In the genomic region with DNA sequence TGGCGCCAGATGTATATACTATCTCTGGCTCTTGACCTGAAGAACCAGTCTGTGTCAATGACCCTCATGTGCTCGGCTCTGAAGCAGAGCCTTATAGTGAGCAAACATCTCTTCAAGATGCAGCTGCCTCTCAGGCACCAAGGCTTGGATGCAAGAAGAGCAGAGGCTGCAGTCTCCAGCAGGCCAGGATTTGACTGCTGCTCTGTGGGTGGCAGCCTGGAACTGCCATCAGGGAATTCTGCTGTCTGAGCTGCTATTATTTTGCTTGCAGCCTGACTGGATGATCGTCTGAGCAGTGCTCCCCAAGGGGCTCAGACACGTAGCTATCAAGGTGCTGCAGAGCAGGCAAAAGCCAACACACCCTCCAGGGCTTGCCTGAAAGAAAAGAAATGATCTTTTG, we compare ENCODE assay signal across 28 mouse cellular contexts. TPM values are rescaled to one million over a fixed set of nuclear protein-coding genes. Genes with fewer than 3 reads are reported as not detected.
DNase-seq lines count a peak whose midpoint lies in the region; ATAC-seq lines count a peak whose summit lies in the region.
"Had no signal": no experiment of that assay in that cellular context is flagged by ENCODE, and none has a peak within 500 bp of the region (broad histone marks: within the 10 kb centered on the region; RNA-seq: fewer than 3 reads in every experiment).

No protein-coding gene starts in this region.

- 45% methylated on average over 4 of the region's 4 CpGs for WGBS in intestine, embryonic 16.5 days
- WGBS in intestine, embryonic 15.5 days, result 40% methylated on average over 4 of the region's 4 CpGs
- WGBS in stomach, embryonic 16.5 days, result 42% methylated on average over 4 of the region's 4 CpGs

- H3K4me1 ChIP-seq in intestine, embryonic 16.5 days (ENCODE audit: control insufficient read depth, insufficient read depth, low read length), result peaks cover 12% of the 10 kb centered on the region
- peaks cover 14% of the 10 kb centered on the region for H3K4me1 ChIP-seq in intestine, embryonic 15.5 days (replicated peaks)
- H3K4me1 ChIP-seq in stomach, embryonic 16.5 days (ENCODE audit: control insufficient read depth, insufficient read depth, low read length), result peaks cover 24% of the 10 kb centered on the region

- peak; percentile 39 for ATAC-seq in intestine, embryonic 16.5 days
- ATAC-seq in intestine, embryonic 15.5 days, result no peak
- no peak for ATAC-seq in stomach, embryonic 16.5 days (ENCODE audit: insufficient read depth, low FRiP score)
- ATAC-seq: hindbrain, postnatal 0 days; liver, embryonic 12.5 days had no signal

- no peak overlapping the region for H3K9ac ChIP-seq in intestine, embryonic 16.5 days (ENCODE audit: low read depth, low read length)
- H3K9ac ChIP-seq in intestine, embryonic 15.5 days, result no peak overlapping the region
- no peak overlapping the region for H3K9ac ChIP-seq in stomach, embryonic 16.5 days (ENCODE audit: low read length)
- H3K9ac ChIP-seq: embryonic facial prominence, embryonic 13.5 days; heart, embryonic 15.5 days; liver, embryonic 12.5 days; lung, embryonic 14.5 days had no signal

- H3K27ac ChIP-seq in intestine, embryonic 16.5 days (ENCODE audit: low read length), result no peak overlapping the region
- no peak overlapping the region for H3K27ac ChIP-seq in intestine, embryonic 15.5 days
- H3K27ac ChIP-seq in stomach, embryonic 16.5 days (ENCODE audit: low read length), result peak overlapping the region; percentile 48; the same call in 1 of the 2 replicates
- H3K27ac ChIP-seq: embryonic facial prominence, embryonic 13.5 days; heart, embryonic 15.5 days; hindbrain, postnatal 0 days; liver, embryonic 12.5 days had no signal

- peak; percentile 53 for DNase-seq in right cerebral cortex, adult 18-20 months
- DNase-seq in right cerebral cortex, postnatal 10 days (ENCODE audit: low spot score in 2 of 2), result no peak
- DNase-seq in layer of hippocampus, adult 8-10 months (ENCODE audit: low spot score in 2 of 2), result peak; percentile 51 to 68
- DNase-seq in lung, adult 18-20 months, result no peak
- no peak for DNase-seq in spleen, postnatal 36 days (ENCODE audit: low spot score in 2 of 2)
- DNase-seq: adrenal gland, postnatal 36 days; B cell, adult 2 months; cerebellum, adult 8-10 months; gastrocnemius, postnatal 10 days; heart, adult 18-20 months; heart, postnatal 4 days; kidney, adult 8-10 months; kidney, postnatal 14 days; lung, postnatal 36 days; thymus, postnatal 36 days had no signal

- no peak overlapping the region for H3K4me3 ChIP-seq in intestine, embryonic 16.5 days (ENCODE audit: low read length)
- no peak overlapping the region for H3K4me3 ChIP-seq in intestine, embryonic 15.5 days (replicated peaks)
- no peak overlapping the region for H3K4me3 ChIP-seq in stomach, embryonic 16.5 days (replicated peaks; ENCODE audit: low read length)
- H3K4me3 ChIP-seq: embryonic facial prominence, embryonic 13.5 days; heart, embryonic 15.5 days; liver, embryonic 12.5 days had no signal

- H3K4me2 ChIP-seq in intestine, embryonic 16.5 days (ENCODE audit: low read depth, low read length), result no peak overlapping the region
- no peak overlapping the region for H3K4me2 ChIP-seq in intestine, embryonic 15.5 days (replicated peaks)
- H3K4me2 ChIP-seq in stomach, embryonic 16.5 days (ENCODE audit: low read depth, low read length), result no peak overlapping the region
- H3K4me2 ChIP-seq: embryonic facial prominence, embryonic 13.5 days; heart, embryonic 15.5 days; liver, embryonic 12.5 days; lung, embryonic 14.5 days had no signal

- no peaks in the 10 kb centered on the region for H3K9me3 ChIP-seq in intestine, embryonic 16.5 days (ENCODE audit: control insufficient read depth, low read length)
- no peaks in the 10 kb centered on the region for H3K9me3 ChIP-seq in intestine, embryonic 15.5 days
- H3K9me3 ChIP-seq in stomach, embryonic 16.5 days (replicated peaks; ENCODE audit: control insufficient read depth, low read length), result no peaks in the 10 kb centered on the region
- H3K9me3 ChIP-seq: embryonic facial prominence, embryonic 13.5 days; heart, embryonic 15.5 days; liver, embryonic 12.5 days had no signal

- no peaks in the 10 kb centered on the region for H3K36me3 ChIP-seq in intestine, embryonic 16.5 days (ENCODE audit: control insufficient read depth, insufficient read depth, low read length)
- H3K36me3 ChIP-seq in intestine, embryonic 15.5 days, result no peaks in the 10 kb centered on the region
- no peaks in the 10 kb centered on the region for H3K36me3 ChIP-seq in stomach, embryonic 16.5 days (ENCODE audit: control insufficient read depth, insufficient read depth, low read length)
- H3K36me3 ChIP-seq: embryonic facial prominence, embryonic 13.5 days; heart, embryonic 15.5 days; liver, embryonic 12.5 days had no signal

- no peaks in the 10 kb centered on the region for H3K27me3 ChIP-seq in intestine, embryonic 16.5 days (replicated peaks; ENCODE audit: control insufficient read depth, insufficient read depth, low read length)
- H3K27me3 ChIP-seq in intestine, embryonic 15.5 days (replicated peaks), result no peaks in the 10 kb centered on the region
- H3K27me3 ChIP-seq in stomach, embryonic 16.5 days (ENCODE audit: control insufficient read depth, insufficient read depth, low read length), result no peaks in the 10 kb centered on the region
- H3K27me3 ChIP-seq: embryonic facial prominence, embryonic 13.5 days; heart, embryonic 15.5 days had no signal

RNA-seq across cellular contexts. Expression of a gene that starts 28.9 kb away (rescaled TPM):
- 274 and 322 TPM in 2 replicates for polyA plus RNA-seq in intestine, embryonic 16.5 days (2015; fragmentation: Nextera tagmentation; extraction: Ambion mirVana)
- 164 and 180 TPM in 2 replicates for polyA plus RNA-seq in intestine, embryonic 15.5 days (2015; fragmentation: Nextera tagmentation; extraction: Ambion mirVana)
- total RNA-seq in layer of hippocampus, adult 8-10 months (2022), result not detected
- polyA plus RNA-seq in stomach, embryonic 16.5 days (2015; fragmentation: Nextera tagmentation; extraction: Ambion mirVana), result 33.0 and 35.9 TPM in 2 replicates
- total RNA-seq: adrenal gland, postnatal 36 days; common myeloid progenitor, adult 5-6 weeks; gastrocnemius, postnatal 10 days; heart, adult 18-20 months; heart, postnatal 4 days; hindbrain, postnatal 0 days; left cerebral cortex, adult 18-20 months; megakaryocyte-erythroid progenitor cell, adult 5-6 weeks; midbrain, postnatal 0 days had no signal
- polyA plus RNA-seq: embryonic facial prominence, embryonic 13.5 days; heart, embryonic 15.5 days; hindbrain, postnatal 0 days; limb, embryonic 11.5 days; liver, embryonic 12.5 days; lung, embryonic 14.5 days; midbrain, postnatal 0 days had no signal

RNA-seq across cellular contexts. Expression of a gene that starts 47.5 kb away (rescaled TPM):
- 168 and 171 TPM in 2 replicates for polyA plus RNA-seq in intestine, embryonic 16.5 days (2015; fragmentation: Nextera tagmentation; extraction: Ambion mirVana)
- polyA plus RNA-seq in intestine, embryonic 15.5 days (2015; fragmentation: Nextera tagmentation; extraction: Ambion mirVana), result 173 and 186 TPM in 2 replicates
- total RNA-seq in layer of hippocampus, adult 8-10 months (2022), result 100 to 1,000 TPM; 226 to 282 (median 255) TPM
- polyA plus RNA-seq in stomach, embryonic 16.5 days (2015; fragmentation: Nextera tagmentation; extraction: Ambion mirVana), result 131 and 144 TPM in 2 replicates

Comparison
In these comparisons a context has a peak if more than half of its experiments do, and no peak if none do; other contexts are left out.
1. DNase-seq: peak in right cerebral cortex, adult 18-20 months (single experiment) and layer of hippocampus, adult 8-10 months (2 of 2); none in right cerebral cortex, postnatal 10 days (0 of 2), lung, adult 18-20 months (0 of 2) and spleen, postnatal 36 days (0 of 2).